Mouse (Mus musculus) G1E (cell line): ENCODE data around the gene Fbxo2.

Experiments
- CTCF ChIP-seq: IDR thresholded peaks from 2 replicates; pipeline ENCODE4 v1.5.1; 2012; ENCODE audit warnings: low read depth, low read length, inconsistent platforms, mixed read lengths
- GATA1 ChIP-seq: IDR thresholded peaks from 2 replicates; pipeline ENCODE4 v1.6.1; 2012; ENCODE audit warnings: borderline replicate concordance, low read length, inconsistent platforms, mixed read lengths
- POLR2AphosphoS5 ChIP-seq: IDR thresholded peaks from 2 replicates; pipeline ENCODE4 v1.6.1; 2012; ENCODE audit warnings: low read depth, low read length, inconsistent platforms; ENCODE audit not compliant: insufficient replicate concordance
- TAL1 ChIP-seq: conservative IDR thresholded peaks from 2 replicates; pipeline ENCODE4 v1.6.1; 2012; ENCODE audit warnings: low read depth, low read length, inconsistent platforms, mixed read lengths

- TF ChIP-seq CTCF (no peak), TAL1 (no peak), POLR2AphosphoS5 (no peak), GATA1 (no peak)
These were observed 39.9 kb upstream of the Fbxo2 start for GRCm38 (mm10) chr4:148120555-148120954.
